Mouse (Mus musculus): Measurements from ENCODE around the gene Aipl1. TPM values are rescaled to one million over a fixed set of nuclear protein-coding genes. Genes with fewer than 3 reads are reported as not detected.

Gene Aipl1
- polyA plus RNA-seq, 1 experiment, result not detected

GRCm38 (mm10) chr11:72064414-72064813 lies 27.1 kb upstream of the Aipl1 start:
- H3K36me3 ChIP-seq (ENCODE audit: control insufficient read depth, insufficient read depth, low read length), result no peaks in the 10 kb centered on the region
- TF ChIP-seq POLR2A (IDR thresholded peaks at IDR 0.05; ENCODE audit: low read depth, low read length), result no peak
- no peak for TF ChIP-seq CTCF (conservative IDR thresholded peaks at IDR 0.05; ENCODE audit: insufficient read depth, insufficient read length, low read depth, low read length)
- H3K4me3 ChIP-seq (ENCODE audit: insufficient read depth, low read depth, low read length), result no peak overlapping the region
- H3K27ac ChIP-seq (ENCODE audit: insufficient read depth, low read depth, low read length), result no peak overlapping the region
- no peaks in the 10 kb centered on the region for H3K27me3 ChIP-seq (replicated peaks; ENCODE audit: control insufficient read depth, insufficient read depth, low read length)
- DNase-seq, result no peak
- H3K4me1 ChIP-seq (ENCODE audit: control insufficient read depth, insufficient read depth, low read length), result no peaks in the 10 kb centered on the region; the same call in 1 of the 2 replicates
- 93% methylated on average over 6 of the region's 6 CpGs for WGBS

- TF ChIP-seq POLR2A (IDR thresholded peaks at IDR 0.05; ENCODE audit: low read depth, low read length), result no peak
- no peak for TF ChIP-seq CTCF (conservative IDR thresholded peaks at IDR 0.05; ENCODE audit: insufficient read depth, insufficient read length, low read depth, low read length)
- DNase-seq, result no peak
- Histone ChIP-seq H3K27me3 (replicated peaks; ENCODE audit: control insufficient read depth, insufficient read depth, low read length) (no peaks in the 10 kb centered on the region), H3K4me1 (ENCODE audit: control insufficient read depth, insufficient read depth, low read length) (no peaks in the 10 kb centered on the region; the same call in 1 of the 2 replicates), H3K27ac (ENCODE audit: insufficient read depth, low read depth, low read length) (no peak overlapping the region), H3K4me3 (ENCODE audit: insufficient read depth, low read depth, low read length) (no peak overlapping the region), H3K36me3 (ENCODE audit: control insufficient read depth, insufficient read depth, low read length) (no peaks in the 10 kb centered on the region)
- 62% methylated on average over 13 of the region's 13 CpGs for WGBS
These were observed 23.8 kb upstream of the Aipl1 start for GRCm38 (mm10) chr11:72061093-72061620.

GRCm38 (mm10) chr11:72060416-72060815 lies 23.1 kb upstream of the Aipl1 start:
- no peak for DNase-seq

DNA sequence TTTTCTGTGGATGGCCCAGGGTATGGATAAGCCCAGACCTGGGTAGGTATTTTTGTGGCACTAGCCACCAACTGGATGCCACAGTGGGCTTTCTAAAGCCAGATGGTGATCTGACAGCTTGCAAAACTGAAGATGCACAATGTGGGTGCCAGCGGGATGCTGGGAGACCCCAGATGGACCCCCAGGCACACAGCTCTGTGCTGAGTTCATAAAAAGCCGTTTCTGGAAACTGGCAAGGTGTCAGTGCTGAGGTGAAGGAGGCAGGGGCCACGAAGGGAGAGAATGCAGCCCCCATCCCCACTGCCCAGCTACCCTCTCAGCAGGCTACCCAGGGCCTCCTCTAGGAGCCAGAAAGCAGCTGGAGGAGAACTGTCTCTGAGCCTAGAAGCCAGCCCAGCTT lies 19.9 kb upstream of the Aipl1 start:
- Histone ChIP-seq H3K27ac (ENCODE audit: insufficient read depth, low read depth, low read length) (no peak overlapping the region), H3K4me3 (ENCODE audit: insufficient read depth, low read depth, low read length) (no peak overlapping the region), H3K36me3 (ENCODE audit: control insufficient read depth, insufficient read depth, low read length) (no peaks in the 10 kb centered on the region), H3K27me3 (replicated peaks; ENCODE audit: control insufficient read depth, insufficient read depth, low read length) (no peaks in the 10 kb centered on the region), H3K4me1 (ENCODE audit: control insufficient read depth, insufficient read depth, low read length) (no peaks in the 10 kb centered on the region)
- WGBS, result 76% methylated on average over 3 of the region's 3 CpGs
- TF ChIP-seq CTCF (conservative IDR thresholded peaks at IDR 0.05; ENCODE audit: insufficient read depth, insufficient read length, low read depth, low read length), result no peak
- no peak for TF ChIP-seq POLR2A (IDR thresholded peaks at IDR 0.05; ENCODE audit: low read depth, low read length)
- DNase-seq, result no peak

More at GRCm38 (mm10) chr11:72060416-72060815, 23.1 kb upstream of the Aipl1 start:
- Histone ChIP-seq H3K27ac (ENCODE audit: insufficient read depth, low read depth, low read length) (no peak overlapping the region), H3K27me3 (replicated peaks; ENCODE audit: control insufficient read depth, insufficient read depth, low read length) (no peaks in the 10 kb centered on the region), H3K36me3 (ENCODE audit: control insufficient read depth, insufficient read depth, low read length) (no peaks in the 10 kb centered on the region), H3K4me1 (ENCODE audit: control insufficient read depth, insufficient read depth, low read length) (no peaks in the 10 kb centered on the region), H3K4me3 (ENCODE audit: insufficient read depth, low read depth, low read length) (no peak overlapping the region)
- no peak for TF ChIP-seq POLR2A (IDR thresholded peaks at IDR 0.05; ENCODE audit: low read depth, low read length)
- TF ChIP-seq CTCF (conservative IDR thresholded peaks at IDR 0.05; ENCODE audit: insufficient read depth, insufficient read length, low read depth, low read length), result no peak
- 73% methylated on average over 9 of the region's 9 CpGs for WGBS

- TF ChIP-seq POLR2A (IDR thresholded peaks at IDR 0.05; ENCODE audit: low read depth, low read length), result no peak
- TF ChIP-seq CTCF (conservative IDR thresholded peaks at IDR 0.05; ENCODE audit: insufficient read depth, insufficient read length, low read depth, low read length), result no peak
- Histone ChIP-seq H3K27me3 (replicated peaks; ENCODE audit: control insufficient read depth, insufficient read depth, low read length) (no peaks in the 10 kb centered on the region), H3K4me3 (ENCODE audit: insufficient read depth, low read depth, low read length) (no peak overlapping the region), H3K4me1 (ENCODE audit: control insufficient read depth, insufficient read depth, low read length) (no peaks in the 10 kb centered on the region), H3K27ac (ENCODE audit: insufficient read depth, low read depth, low read length) (no peak overlapping the region), H3K36me3 (ENCODE audit: control insufficient read depth, insufficient read depth, low read length) (no peaks in the 10 kb centered on the region)
- DNase-seq, result no peak
- 41% methylated on average over 2 of the region's 2 CpGs for WGBS
These were observed 17.9 kb upstream of the Aipl1 start for GRCm38 (mm10) chr11:72055176-72055575.

DNA sequence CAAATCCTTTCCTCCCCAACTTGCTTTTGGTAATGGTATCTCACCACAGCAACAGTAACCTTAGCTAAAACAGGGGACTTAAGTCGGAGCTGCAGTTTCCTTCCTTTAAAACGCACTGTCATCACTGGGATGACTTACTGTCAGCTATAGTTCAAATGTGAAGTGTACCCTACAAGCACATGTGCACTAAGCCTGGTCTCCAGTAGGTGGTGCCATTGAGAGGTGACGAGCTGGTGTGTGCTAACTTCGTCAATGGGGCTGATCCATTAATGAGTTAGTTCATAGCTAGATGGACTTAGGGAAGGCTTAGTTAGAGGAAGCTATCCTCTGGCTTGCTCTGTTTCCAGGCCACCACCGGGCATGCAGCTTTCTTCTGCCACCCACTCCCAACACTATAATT lies 15.3 kb upstream of the Aipl1 start:
- Histone ChIP-seq H3K27ac (ENCODE audit: insufficient read depth, low read depth, low read length) (no peak overlapping the region), H3K4me3 (ENCODE audit: insufficient read depth, low read depth, low read length) (no peak overlapping the region), H3K4me1 (ENCODE audit: control insufficient read depth, insufficient read depth, low read length) (no peaks in the 10 kb centered on the region), H3K36me3 (ENCODE audit: control insufficient read depth, insufficient read depth, low read length) (no peaks in the 10 kb centered on the region), H3K27me3 (replicated peaks; ENCODE audit: control insufficient read depth, insufficient read depth, low read length) (no peaks in the 10 kb centered on the region)
- TF ChIP-seq CTCF (conservative IDR thresholded peaks at IDR 0.05; ENCODE audit: insufficient read depth, insufficient read length, low read depth, low read length) (peak; percentile 84), POLR2A (IDR thresholded peaks at IDR 0.05; ENCODE audit: low read depth, low read length) (no peak)
- peak; percentile 68 for DNase-seq
- WGBS, result 10% methylated on average over 5 of the region's 5 CpGs

GRCm38 (mm10) chr11:72052221-72052620 lies 14.9 kb upstream of the Aipl1 start:
- DNase-seq, result no peak
- Histone ChIP-seq H3K36me3 (ENCODE audit: control insufficient read depth, insufficient read depth, low read length) (no peaks in the 10 kb centered on the region), H3K4me1 (ENCODE audit: control insufficient read depth, insufficient read depth, low read length) (no peaks in the 10 kb centered on the region), H3K27ac (ENCODE audit: insufficient read depth, low read depth, low read length) (no peak overlapping the region), H3K27me3 (replicated peaks; ENCODE audit: control insufficient read depth, insufficient read depth, low read length) (no peaks in the 10 kb centered on the region), H3K4me3 (ENCODE audit: insufficient read depth, low read depth, low read length) (no peak overlapping the region)
- TF ChIP-seq POLR2A (IDR thresholded peaks at IDR 0.05; ENCODE audit: low read depth, low read length) (no peak), CTCF (conservative IDR thresholded peaks at IDR 0.05; ENCODE audit: insufficient read depth, insufficient read length, low read depth, low read length) (no peak)
- WGBS, result 72% methylated on average over 3 of the region's 3 CpGs
